Mouse (Mus musculus): ENCODE results near the gene Slmap. TPM values are rescaled to one million over a fixed set of nuclear protein-coding genes. Genes with fewer than 3 reads are reported as not detected.
"Not testable (repeated sequence)": the region's sequence is repeated elsewhere in the genome, so short reads cannot be mapped to it uniquely, and the experiment has no call there.

Slmap gene
- 10 to 100 TPM; 83.3 to 83.9 TPM for total RNA-seq (2021)

DNA sequence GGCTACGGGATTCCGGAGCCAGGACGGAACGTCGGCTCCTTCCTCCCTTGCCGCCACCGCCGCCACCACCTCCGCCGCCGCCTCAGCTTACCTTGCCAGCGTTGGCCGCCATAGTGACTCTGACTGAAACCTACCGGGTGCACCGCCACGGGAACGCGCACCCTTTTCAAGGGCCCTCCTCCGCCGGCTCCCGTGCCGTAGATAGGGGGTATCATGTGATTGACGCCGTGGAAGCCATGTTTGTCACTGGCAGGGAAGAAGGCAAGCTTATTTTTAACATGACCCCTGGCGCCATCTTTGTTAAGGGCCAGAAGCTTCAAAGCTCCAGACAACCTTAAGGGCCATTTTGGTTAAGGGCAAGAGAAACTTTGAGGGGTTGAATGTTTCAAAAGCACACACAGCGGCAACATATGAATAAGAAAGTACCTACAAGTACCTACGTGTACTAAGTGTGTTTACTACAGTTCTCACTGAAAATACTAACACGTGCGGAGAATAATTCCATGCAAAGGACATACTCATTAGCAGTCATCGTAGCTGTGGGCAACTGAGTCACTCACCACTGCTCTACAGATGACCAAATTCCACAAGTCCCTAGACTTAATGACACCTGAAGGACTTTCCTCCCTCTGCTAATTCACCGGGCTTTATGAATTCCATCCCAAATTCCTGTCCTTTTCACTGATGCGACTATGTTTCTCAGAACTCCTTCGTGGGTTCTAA is at the start of gene Slmap:
TSS of gene Slmap (minus strand) at position 175 of the 723 bp plus-strand sequence.
- intact Hi-C loops (cut with DNase I) = loop anchor here (5.0 kb wide), 2 partner anchors 43 to 47 kb away; no protein-coding TSS in a partner anchor
- peak; percentile 99 for DNase-seq (ENCODE audit: extremely low spot score in 1 of 2, low spot score in 2 of 2)

DNA sequence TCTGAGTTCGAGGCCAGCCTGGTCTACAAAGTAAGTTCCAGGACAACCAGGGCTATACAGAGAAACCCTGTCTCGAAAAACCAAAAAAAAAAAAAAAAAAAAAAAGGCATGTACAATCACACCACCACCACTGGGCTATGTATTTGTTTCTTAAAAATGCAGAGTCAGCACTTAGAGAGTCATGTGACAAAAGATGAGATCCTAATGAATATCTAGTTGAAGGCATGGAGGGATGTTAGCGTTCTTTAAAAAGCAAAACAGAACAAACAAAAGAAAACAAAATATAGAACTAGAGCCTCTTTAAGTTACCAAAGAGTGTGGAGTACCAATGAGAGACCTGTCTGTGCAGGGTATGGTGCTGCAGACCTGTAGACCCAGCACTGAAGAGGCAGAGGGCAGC is 48.9 kb upstream of the Slmap start:
- intact Hi-C loops (cut with DNase I) = loop anchor here (5.0 kb wide), 1 partner anchor 51 kb away; the partner anchor contains the start of gene Slmap
- no peak for DNase-seq (ENCODE audit: extremely low spot score in 1 of 2, low spot score in 2 of 2)

DNA sequence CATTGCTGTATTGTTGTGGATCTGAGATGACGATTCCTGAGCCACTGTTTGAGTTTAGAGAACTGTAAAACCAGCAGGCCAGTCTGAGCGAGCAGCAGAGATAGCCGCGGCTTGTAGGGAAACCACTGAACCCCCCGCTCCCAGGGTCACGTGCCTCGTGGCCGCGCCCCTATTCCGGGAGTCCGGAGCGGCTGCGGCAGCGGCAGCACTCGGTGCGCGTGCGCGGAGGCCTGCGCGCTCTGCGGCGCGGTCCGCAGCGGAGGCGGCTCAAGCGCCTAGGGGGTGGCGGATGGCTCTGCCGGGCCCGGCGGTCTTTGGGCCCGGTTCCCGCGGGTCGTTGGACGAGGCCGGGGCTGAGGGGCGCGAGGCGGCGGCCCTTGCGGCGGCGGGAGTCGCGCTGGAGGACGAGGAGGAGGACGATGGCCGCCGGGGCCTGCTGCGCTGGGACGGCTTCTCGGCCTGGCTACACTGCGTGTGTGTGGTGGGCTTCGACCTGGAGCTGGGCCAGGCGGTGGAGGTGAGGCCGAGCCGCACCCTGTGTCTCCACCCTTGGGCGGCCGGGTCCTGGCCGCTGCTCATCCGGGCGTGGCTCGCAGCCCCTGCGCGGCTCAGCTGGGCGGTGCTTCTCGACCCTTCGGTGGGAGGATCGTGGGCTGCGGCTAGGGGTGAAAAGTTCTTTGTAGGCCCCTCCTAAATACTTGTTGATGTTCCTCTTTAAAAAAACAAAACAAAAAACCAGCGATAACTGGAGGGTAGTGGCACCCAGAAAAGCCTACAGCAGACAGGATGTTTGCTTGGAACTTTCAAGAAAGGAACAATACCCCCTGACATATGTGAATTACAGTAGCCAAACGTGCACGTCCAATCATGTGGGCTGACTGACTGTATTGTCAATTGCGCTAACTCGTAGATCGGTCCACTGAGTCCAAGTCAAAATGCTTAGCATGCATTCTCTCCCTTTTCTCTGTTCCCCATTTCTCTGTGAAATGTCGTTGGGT is 44.9 kb upstream of the Slmap start:
- intact Hi-C loops (cut with DNase I) = loop anchor here (5.0 kb wide), 2 partner anchors 47 to 92 kb away; partner anchors contain the start of gene Slmap
- DNase-seq (ENCODE audit: extremely low spot score in 1 of 2, low spot score in 2 of 2) = peak; percentile 78 to 95

DNA sequence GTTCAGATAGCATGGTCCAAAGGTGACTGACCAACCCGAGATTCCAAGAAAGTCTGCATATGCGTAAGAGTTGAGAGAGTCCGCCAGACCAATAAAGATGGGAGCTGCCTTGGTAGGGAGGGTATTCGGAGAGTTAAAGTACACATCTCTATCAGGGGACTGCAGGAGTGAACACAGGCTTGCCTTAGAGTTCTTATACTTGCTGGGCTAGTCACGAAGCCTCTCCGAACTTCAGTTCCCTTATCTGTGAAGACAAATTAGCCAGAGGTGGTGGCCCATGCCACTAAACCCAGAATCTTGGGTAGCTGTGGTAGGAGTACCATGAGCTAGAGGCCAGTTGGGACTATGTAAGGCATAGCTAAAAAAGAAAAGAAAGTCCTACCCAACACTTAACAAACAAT is 44.1 kb upstream of the Slmap start:
- intact Hi-C loops (cut with DNase I) = loop anchor here (5.0 kb wide), 1 partner anchor 91 kb away; no protein-coding TSS in a partner anchor
- no peak for DNase-seq (ENCODE audit: extremely low spot score in 1 of 2, low spot score in 2 of 2)

DNA sequence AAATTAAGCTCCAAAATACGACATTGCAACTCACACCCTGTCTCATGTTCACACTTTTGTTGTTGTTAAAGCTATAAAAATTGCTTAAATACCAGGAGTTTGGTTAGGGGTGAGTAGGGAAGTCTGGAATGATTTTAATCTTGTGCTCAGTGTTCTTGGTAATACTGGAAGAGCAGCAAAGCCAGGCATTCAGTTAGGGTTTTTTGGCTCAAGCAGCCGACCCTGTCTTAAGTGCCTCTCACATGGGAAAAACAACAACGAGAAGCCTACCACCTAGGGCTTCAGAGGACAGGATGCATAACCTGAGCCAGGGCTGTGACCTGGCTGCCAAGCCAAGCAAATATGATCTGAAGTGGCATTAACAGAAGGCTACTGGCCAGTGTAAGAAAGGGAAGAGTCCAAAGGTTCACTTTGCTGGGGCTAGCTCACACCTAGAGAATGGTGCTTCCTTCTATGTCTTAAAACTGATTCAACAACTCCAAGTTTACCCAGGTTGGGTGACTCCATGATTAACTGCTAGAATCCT is 41.6 kb upstream of the Slmap start:
- no peak for DNase-seq (ENCODE audit: extremely low spot score in 1 of 2, low spot score in 2 of 2)
- intact Hi-C loops (cut with DNase I) = loop anchor here (5.0 kb wide), 1 partner anchor 89 kb away; no protein-coding TSS in a partner anchor

DNA sequence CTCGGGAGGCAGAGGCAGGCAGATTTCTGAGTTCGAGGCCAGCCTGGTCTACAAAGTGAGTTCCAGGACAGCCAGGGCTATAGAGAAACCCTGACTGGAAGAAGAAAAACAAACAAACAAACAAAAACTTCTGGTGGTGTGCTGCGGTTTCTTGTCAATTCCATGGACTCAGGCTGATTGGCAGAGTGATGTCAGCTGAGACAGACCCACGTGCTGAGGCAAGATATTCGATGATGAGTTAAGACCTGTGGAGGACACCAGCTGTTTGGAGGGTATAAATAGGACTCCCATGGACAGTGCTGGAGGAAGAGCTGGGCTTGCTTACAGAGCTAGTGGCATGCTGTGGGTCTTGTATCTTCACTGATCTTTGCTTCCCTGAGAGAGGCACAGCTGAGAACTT is 38.8 kb upstream of the Slmap start, which contains the start of gene Dennd6a:
TSS of gene Dennd6a (plus strand) at position 301 of the 400 bp plus-strand sequence.
- DNase-seq (ENCODE audit: extremely low spot score in 1 of 2, low spot score in 2 of 2); intact Hi-C loops (cut with DNase I): not testable (repeated sequence)

DNA sequence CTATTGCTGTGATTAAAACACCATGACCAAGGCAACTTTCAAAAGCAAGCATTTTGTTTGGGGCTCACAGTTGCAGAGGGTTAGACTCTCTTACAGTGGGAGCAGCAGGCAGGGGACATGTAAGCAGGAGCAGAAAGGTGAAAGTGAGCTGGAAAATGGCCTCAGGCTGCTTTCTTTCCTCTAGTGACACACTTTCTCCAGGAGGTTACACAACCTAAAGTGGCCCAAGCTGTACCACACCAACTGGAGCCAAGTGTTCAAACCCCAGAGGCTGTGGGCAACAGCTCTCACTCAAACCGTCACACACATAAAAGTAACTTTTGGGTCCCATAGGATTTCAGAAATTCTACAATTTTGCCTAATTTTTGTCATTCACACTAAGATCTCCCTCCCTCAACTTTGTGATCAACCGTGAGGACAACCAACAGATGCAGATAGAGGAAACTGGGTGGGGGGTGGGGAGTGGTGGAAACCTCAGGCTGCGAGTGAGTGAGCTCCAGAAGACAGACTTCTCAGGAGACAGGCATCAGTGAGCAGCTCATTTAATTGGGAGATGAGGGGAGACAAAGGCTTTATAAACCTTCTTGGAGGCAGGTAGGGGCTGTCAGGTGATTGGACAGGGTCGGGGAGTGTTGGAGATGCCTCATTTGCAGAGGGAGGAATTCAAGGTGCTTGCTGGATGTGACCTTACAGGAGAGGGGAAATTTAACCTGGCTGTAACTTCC is 37.4 kb upstream of the Slmap start:
- intact Hi-C loops (cut with DNase I) = no loop called here
- DNase-seq (ENCODE audit: extremely low spot score in 1 of 2, low spot score in 2 of 2) = no peak

DNA sequence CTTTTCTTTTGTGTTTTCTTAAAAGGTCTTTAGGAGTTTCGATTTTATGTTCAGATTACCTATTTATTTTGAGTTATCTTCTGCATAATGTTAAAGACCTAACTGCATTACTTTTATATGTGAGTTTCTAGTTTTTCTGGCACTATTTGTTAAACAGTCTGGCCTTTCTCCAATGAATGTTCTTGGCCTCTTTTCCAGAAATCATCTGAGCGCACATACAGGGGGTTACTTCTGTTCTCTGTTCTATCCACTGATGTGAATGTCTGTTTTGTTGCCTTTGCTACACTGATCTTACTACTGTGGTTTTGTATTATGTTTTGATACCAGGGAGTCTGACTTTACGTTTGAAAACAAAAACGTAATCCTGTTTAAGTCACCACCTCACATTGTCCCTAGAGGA is 35.1 kb upstream of the Slmap start:
- intact Hi-C loops (cut with DNase I) = no loop called here
- DNase-seq (ENCODE audit: extremely low spot score in 1 of 2, low spot score in 2 of 2) = no peak

DNA sequence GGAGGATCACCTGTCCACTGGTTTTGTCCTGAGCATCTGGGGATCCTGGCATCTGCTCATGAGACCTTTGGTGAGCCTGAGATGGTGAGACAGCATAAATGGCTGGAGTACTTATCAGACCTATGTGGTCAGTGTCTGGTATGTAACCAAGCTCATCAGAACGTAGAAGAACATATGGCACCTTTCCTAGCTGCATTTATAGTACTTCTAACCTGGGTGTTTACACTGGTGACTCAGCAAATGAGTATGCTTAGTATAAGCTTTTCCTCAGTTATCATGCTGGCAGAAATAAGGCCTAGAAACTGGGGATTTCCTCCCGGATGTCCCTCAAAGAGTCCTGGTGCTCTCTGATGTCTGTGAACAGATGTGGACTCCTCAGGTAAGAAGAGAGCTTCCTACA is 27.5 kb upstream of the Slmap start:
- intact Hi-C loops (cut with DNase I) = no loop called here
- DNase-seq (ENCODE audit: extremely low spot score in 1 of 2, low spot score in 2 of 2) = no peak

DNA sequence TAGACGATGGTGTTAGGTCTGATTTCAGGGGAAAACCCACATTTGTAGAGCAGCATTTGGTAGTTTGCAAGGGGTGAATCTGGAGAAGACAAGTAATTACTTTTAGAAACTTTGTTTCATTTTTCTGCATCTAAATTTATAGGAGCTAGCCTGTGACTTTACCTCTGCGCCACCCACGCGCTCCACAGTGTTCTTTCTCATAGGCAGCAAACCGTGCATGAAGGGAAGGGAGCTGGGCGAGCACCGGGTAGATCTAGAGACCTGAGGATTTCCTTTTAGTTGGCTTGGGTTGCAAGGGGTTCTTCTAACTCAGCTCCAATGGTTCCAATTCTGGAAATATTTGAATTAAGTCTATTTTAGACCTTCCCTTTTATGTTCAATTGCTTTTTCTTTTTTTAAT is 23.8 kb upstream of the Slmap start:
- DNase-seq (ENCODE audit: extremely low spot score in 1 of 2, low spot score in 2 of 2) = no peak
- intact Hi-C loops (cut with DNase I) = no loop called here

DNA sequence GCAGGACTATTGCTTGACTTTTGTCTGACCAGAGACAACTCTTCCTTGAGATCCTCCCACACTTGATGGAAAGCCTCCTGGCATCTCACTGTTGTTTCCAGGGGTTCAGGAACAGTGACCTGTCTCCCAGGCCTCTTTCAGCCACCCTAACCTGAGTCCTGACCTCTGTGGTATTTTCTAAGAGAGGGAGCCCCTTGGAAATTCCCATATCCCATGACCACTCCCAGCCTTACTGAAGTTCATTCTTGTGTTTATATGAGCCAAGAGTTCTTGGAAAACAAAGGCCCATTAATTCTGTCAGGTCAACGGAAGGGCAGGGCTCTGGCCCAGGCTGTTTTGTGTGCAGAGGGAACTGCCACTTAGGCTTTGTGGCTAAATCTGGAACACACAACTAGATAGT is 22.9 kb upstream of the Slmap start:
- DNase-seq (ENCODE audit: extremely low spot score in 1 of 2, low spot score in 2 of 2) = no peak
- intact Hi-C loops (cut with DNase I) = no loop called here

DNA sequence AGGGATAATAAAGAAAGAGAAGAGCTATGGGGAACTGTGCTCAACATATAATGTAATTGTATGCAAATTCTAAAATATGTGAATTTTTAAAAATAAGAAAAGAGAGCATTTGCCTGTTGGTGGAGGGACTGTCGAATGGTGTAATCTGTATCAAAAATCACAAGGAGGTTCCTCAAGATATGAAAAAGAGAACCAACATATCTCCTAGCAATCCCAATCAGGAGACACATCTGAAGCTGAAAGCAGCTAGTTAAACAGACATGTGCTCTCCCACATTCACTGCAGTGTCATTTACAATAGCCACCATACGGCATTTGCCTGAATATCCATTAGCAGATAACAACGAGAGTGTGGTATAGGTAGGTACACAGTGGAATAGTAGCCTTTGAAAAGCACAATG is 18.1 kb upstream of the Slmap start:
- intact Hi-C loops (cut with DNase I) = no loop called here

DNA sequence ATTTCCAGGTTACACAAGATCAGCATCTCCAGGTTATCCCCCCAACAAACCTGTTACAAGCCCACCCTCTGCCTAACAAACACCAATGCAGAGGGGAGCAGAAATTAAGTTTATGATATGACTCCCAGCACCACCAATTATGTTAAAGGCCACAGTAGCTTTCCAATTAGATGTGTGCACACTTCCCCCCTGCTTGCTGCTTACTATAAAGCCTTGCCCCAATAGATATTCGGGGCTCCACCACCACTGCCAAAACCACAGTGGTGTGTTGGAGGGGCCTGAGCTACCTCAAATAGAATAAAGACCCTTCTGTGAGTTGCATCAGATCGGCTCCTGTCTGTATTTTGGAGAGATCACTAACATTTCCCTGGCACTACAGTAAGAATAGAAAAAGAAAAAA is 17.7 kb upstream of the Slmap start:
- intact Hi-C loops (cut with DNase I) = no loop called here

More for the DNA sequence above, 18.1 kb upstream of the Slmap start:
- DNase-seq (ENCODE audit: extremely low spot score in 1 of 2, low spot score in 2 of 2) = no peak

DNA sequence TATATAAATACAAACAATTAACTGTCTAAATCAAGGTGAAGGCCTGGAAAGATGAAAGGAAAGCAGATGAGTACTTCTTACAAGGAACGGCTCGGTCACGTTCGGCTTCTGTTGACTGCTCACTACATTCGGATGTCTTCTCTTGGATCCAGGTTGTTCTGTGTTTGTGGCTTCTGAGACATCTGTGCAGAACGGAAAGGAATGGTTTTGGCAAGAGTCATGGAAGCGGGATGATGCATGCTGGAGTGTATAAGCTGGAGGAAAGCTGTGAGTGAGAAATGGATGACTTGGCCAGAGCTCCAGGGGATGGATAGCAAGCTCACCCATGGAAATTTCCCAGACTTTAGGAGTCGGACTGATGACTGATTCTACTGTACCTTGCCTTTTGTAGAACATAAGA is 16.0 kb upstream of the Slmap start:
- no peak for DNase-seq (ENCODE audit: extremely low spot score in 1 of 2, low spot score in 2 of 2)
- intact Hi-C loops (cut with DNase I) = no loop called here

More for the DNA sequence above, 17.7 kb upstream of the Slmap start:
- DNase-seq (ENCODE audit: extremely low spot score in 1 of 2, low spot score in 2 of 2) = no peak

DNA sequence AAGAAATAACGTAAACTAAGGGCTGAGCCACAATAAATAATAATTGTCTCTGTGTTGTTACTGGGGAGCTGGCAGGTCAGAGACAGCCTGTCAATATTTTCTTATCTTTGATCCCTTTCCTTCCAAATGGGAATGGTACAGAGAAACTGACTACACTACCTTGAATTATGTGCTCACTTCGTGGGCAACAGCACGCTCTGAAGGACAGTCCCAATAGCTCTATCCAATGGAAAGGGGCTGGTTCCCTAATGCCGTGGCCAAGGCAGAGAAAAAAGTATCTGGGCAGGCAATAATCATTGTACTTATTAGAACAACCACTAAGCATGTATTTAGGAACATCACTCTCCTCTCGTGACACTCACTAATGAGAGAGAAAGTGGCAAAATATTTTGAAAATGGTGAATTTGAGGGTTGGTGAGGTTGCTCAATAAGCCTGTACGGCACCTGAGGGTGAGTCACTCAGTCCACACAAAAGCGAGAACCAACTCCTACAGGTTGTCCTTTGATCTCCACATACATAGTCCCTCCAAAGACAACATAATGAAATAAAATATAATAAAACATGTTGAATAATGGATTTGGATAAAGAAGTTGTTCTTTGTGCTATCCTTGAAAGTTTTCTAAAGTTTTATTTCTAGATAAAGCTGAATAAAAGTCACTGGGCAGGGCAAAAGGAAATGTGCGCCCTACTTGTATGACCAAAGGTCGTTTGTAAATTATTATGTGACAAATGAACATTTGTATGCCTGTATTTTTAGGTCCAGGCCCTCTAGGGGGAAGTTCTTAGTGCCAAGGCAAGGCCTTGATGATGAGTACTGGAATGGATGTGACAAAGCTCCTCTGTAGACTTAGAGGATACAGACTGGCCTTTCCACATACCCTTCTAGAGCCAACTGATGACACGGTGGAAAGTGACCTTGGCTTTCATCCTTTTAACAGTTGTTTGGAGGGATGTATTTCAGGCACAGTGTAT is 13.1 kb upstream of the Slmap start:
- intact Hi-C loops (cut with DNase I) = no loop called here
- no peak for DNase-seq (ENCODE audit: extremely low spot score in 1 of 2, low spot score in 2 of 2)

DNA sequence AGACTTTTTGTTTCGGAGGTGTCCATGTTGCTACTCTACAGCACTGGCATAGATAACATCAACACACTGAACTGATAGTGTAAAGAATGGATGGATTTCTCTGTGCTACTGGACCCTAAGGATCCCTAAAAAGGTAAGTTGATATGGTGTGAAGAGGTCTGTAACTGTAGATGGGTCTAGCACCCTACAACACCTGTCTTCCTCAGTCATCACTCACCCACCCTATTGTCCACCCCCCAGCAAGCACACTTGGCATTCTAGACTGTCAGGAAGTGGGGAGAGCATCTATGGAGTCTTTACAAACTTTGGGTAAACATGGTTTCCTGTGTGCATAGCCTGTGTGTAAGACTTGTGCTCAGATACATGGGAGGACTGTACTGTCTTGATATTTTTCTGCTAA is 7.4 kb upstream of the Slmap start:
- intact Hi-C loops (cut with DNase I) = no loop called here
- DNase-seq (ENCODE audit: extremely low spot score in 1 of 2, low spot score in 2 of 2) = no peak

DNA sequence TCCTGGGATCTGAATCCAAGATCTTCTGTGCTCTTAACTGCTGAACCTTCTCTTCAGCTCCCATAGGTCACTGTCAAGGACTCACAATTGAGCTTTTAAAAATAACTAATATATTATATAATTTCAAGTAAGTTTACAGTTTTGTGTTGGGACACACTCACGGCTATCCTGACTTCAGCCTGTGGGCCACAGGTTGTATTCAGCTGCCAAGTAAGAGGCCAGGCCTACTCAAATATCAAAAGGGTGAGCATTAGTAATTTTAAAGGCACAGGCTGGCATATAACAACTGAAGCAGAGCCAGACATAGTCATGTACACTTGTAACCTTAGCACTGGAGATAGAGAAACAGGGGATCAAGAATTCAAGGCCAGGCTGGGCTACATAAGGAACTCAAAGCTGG is 5.8 kb upstream of the Slmap start:
- DNase-seq (ENCODE audit: extremely low spot score in 1 of 2, low spot score in 2 of 2) = no peak
- intact Hi-C loops (cut with DNase I) = no loop called here

DNA sequence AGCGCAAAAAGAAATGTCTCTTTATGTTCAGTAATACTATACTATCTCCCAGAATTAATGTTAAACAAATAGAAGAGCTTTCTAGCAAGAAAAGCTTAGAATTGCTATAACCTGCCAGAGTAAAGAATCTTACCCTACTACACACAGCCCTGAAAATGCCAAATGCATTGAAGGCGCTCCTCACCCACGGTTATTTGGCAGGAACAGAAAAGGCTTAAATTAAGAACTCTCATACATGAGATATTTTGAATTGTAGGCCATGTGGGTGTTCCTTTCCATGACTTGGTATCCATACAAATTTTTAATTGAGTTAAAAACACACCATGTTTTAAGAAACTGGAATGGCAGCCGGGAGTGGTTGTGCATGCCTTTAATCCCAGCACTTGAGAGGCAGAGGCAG is 4.5 kb upstream of the Slmap start:
- no peak for DNase-seq (ENCODE audit: extremely low spot score in 1 of 2, low spot score in 2 of 2)
- intact Hi-C loops (cut with DNase I) = no loop called here
